Mouse (Mus musculus) brown adipose tissue, adult 24 weeks (tissue): Measurements from ENCODE around the gene Th. TPM values are rescaled to one million over a fixed set of nuclear protein-coding genes. Genes with fewer than 3 reads are reported as not detected.

Experiments used
- H3K27ac ChIP-seq: fragments of 200-500 bp; replicated peaks from 2 replicates; pipeline ENCODE4 v1.5.1; 2012; ENCODE audit warnings: low read depth, mild to moderate bottlenecking, low read length
- H3K4me1 ChIP-seq: fragments of 200-500 bp; 2 replicates; pipeline ENCODE4 v1.6.1; 2012; ENCODE audit warnings: low read length, mixed read lengths; ENCODE audit not compliant: control insufficient read depth, insufficient read depth, insufficient read length
- H3K4me3 ChIP-seq: fragments of 200-500 bp; 2 replicates; pipeline ENCODE4 v1.5.1; 2012; ENCODE audit warnings: low read depth, mild to moderate bottlenecking, low read length, moderate library complexity; ENCODE audit not compliant: insufficient read depth
- polyA plus RNA-seq: library from polyadenylated mRNA; stranded (reverse); fragments of >200 nt; gene quantifications from 2 replicates; pipeline ENCODE4 v1.2.4, GENCODE M21; 2012; ENCODE audit not compliant: missing spikeins, insufficient read depth, insufficient read length

The Th gene
- polyA plus RNA-seq, 1 experiment, result not detected

GRCm38 (mm10) chr7:142916178-142916577 is 14.8 kb downstream of the Th start:
- no peak overlapping the region for H3K27ac ChIP-seq
- H3K4me1 ChIP-seq, result no peaks in the 10 kb centered on the region
- no peak overlapping the region for H3K4me3 ChIP-seq

DNA sequence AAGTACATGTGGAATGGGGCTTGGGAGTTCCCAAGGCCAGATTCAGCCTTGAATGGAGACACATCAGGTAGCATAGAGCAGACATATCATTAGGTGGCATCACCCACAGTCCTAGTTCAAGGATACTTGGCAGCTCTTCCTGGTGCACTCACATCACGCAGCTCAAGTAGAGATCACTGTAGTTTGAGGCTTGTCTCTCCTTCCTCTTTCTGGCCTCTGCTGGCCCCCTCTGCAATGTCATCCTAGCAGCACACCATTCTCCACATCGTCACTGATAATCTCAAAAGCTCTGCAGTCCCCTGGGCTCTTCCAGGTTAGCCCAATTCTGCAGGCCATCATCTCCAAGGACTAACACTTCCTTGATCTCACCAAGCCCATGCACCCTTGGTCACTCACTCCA is 19.2 kb downstream of the Th start:
- Histone ChIP-seq H3K4me3 (no peak overlapping the region), H3K4me1 (no peaks in the 10 kb centered on the region), H3K27ac (no peak overlapping the region)

GRCm38 (mm10) chr7:142910104-142910503 is 20.8 kb downstream of the Th start:
- H3K4me3 ChIP-seq, result no peak overlapping the region
- no peak overlapping the region for H3K27ac ChIP-seq
- no peaks in the 10 kb centered on the region for H3K4me1 ChIP-seq

- H3K27ac ChIP-seq, result no peak overlapping the region
- no peaks in the 10 kb centered on the region for H3K4me1 ChIP-seq
- no peak overlapping the region for H3K4me3 ChIP-seq
These were observed 21.3 kb downstream of the Th start for GRCm38 (mm10) chr7:142909622-142910021.

GRCm38 (mm10) chr7:142905606-142906005 is 25.3 kb downstream of the Th start:
- Histone ChIP-seq H3K4me1 (no peaks in the 10 kb centered on the region), H3K27ac (no peak overlapping the region), H3K4me3 (no peak overlapping the region)

GRCm38 (mm10) chr7:142904331-142904730 is 26.6 kb downstream of the Th start:
- no peak overlapping the region for H3K27ac ChIP-seq
- no peak overlapping the region for H3K4me3 ChIP-seq
- no peaks in the 10 kb centered on the region for H3K4me1 ChIP-seq

- Histone ChIP-seq H3K4me3 (no peak overlapping the region), H3K4me1 (no peaks in the 10 kb centered on the region), H3K27ac (no peak overlapping the region)
These were observed 28.0 kb downstream of the Th start for GRCm38 (mm10) chr7:142902931-142903330.

GRCm38 (mm10) chr7:142901774-142902173 is 29.2 kb downstream of the Th start:
- H3K4me3 ChIP-seq, result no peak overlapping the region
- no peak overlapping the region for H3K27ac ChIP-seq
- no peaks in the 10 kb centered on the region for H3K4me1 ChIP-seq

DNA sequence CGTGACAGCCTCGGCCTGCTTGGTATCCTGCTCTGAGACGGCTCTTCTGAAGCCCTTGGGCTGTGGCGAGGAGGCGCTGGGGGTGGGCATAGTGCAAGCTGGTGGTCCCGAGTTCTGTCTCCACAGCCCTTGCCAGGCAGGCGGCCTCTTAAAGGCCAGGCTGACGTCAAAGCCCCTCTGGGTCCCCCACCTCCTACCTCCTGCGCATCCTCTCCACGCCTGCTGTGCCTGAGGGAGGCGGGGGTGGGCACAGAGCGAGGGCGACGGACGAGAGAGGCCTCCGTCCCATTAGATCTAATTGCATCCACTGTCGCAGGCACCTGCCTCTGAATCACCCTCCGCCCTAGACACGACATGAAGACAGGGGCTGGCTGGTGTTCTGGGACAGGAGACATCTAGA is 31.1 kb downstream of the Th start:
- H3K27ac ChIP-seq, result no peak overlapping the region
- no peak overlapping the region for H3K4me3 ChIP-seq
- no peaks in the 10 kb centered on the region for H3K4me1 ChIP-seq

DNA sequence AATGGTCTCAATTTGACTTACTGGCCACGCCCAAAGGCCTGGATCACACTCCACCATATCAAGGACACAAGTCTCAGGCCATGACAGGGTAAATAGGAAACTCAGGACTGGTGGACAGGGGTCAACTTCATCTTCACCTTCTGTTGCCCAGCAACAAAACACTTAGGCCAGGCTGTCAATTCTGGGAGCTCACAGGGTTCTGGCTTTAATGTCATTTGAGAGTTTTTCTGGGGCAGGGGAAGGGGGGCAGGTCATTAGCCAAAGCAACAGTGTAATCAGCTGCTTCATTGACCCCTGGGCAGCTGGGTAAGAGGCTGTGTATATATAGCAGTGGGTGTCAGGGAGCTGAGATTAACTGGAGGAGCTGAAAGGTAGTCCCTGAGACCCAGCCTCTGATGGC is 33.5 kb downstream of the Th start:
- H3K4me3 ChIP-seq, result no peak overlapping the region
- no peak overlapping the region for H3K27ac ChIP-seq
- no peaks in the 10 kb centered on the region for H3K4me1 ChIP-seq

DNA sequence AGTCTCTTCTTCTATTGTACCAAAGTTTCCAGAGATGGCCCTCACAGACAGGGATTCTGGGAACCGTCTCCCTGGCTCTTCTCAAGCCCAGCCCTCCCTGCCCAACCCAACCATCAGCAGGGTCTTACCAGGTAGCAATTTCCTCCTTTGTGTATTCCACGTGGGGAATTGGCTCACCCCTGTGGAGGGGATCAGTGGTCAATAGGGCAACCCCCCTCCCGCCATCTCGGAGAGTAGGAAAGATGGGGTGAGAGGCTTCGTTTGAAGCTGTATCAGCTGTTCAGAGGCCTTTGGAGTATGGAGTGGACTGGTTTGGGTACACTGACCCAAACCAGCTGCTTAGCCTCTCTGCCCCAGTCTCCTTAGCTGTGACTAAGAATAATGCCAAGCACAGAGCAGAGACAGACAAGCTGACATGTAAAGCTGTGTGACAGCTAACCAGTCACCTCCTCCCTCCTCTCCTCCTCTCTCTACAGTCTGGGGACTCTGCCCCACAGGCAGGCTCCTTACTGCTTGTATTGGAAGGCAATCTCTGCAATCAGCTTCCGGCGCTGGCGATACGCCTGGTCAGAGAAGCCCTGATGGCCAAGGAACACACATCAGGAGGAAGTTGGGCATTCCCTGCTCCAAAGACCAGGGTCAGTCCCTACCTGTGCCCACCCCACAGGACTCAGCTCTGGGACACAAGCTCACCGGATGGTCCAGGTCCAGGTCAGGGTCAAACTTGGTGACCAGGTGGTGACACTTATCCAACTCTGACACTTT is 34.8 kb downstream of the Th start:
- Histone ChIP-seq H3K27ac (no peak overlapping the region), H3K4me1 (no peaks in the 10 kb centered on the region), H3K4me3 (no peak overlapping the region)

- H3K4me1 ChIP-seq, result no peaks in the 10 kb centered on the region
- no peak overlapping the region for H3K27ac ChIP-seq
- H3K4me3 ChIP-seq, result no peak overlapping the region
These were observed 35.6 kb downstream of the Th start for GRCm38 (mm10) chr7:142895223-142895840.

- H3K4me3 ChIP-seq, result no peak overlapping the region
- H3K4me1 ChIP-seq, result no peaks in the 10 kb centered on the region
- H3K27ac ChIP-seq, result no peak overlapping the region
These were observed 36.3 kb downstream of the Th start for GRCm38 (mm10) chr7:142894669-142895068.

DNA sequence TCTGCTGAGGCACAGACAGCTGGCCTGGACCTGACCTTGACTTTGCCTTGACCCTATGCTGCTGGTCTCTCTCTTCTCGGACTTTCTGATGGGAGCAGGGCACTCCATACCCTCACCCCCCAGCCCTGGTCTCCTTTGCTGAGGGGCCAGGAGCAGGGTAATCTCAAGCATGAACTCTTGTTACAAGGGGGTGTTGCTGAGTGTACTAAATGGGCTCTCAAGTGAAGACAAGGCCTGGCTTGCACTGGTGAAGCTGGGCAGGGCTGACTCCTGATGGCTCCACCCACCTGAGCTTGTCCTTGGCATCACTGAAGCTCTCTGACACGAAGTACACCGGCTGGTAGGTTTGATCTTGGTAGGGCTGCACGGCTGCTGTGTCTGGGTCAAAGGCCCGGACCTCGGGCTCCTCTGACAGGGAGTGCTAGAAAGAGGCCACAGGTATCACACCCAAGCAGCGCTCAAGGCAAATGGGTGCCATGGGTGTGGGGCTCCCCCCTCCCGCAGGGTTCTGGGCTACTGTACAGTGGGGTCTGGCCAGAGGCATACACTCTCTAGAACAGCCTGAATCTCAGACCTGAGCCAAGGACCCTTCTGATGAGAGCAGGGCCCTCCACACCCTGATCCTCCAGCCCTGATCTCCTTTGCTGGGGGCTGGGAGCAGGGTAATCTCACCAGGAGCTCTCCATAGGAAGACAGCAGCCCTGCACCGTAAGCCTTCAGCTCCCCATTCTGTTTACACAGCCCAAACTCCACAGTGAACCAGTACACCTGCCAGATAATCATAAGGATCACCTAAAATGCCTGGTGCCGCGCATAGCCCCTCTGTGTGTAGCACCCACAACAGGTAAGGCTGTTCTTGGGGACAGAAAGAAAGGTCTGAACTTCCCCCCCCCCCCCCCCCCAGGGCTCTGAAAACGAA is 36.9 kb downstream of the Th start:
- Histone ChIP-seq H3K27ac (no peak overlapping the region), H3K4me3 (no peak overlapping the region), H3K4me1 (no peaks in the 10 kb centered on the region)

- H3K4me1 ChIP-seq, result no peaks in the 10 kb centered on the region
- no peak overlapping the region for H3K4me3 ChIP-seq
- no peak overlapping the region for H3K27ac ChIP-seq
These were observed 37.6 kb downstream of the Th start for GRCm38 (mm10) chr7:142893296-142893695.
